Mouse (Mus musculus) granulocyte monocyte progenitor cell, adult 5-6 weeks (primary cell): Measurements from ENCODE around the gene Bcat1. TPM values are rescaled to one million over a fixed set of nuclear protein-coding genes. Genes with fewer than 3 reads are reported as not detected.
A peak's percentile ranks its signal among the peaks of the same experiment; 100 is the strongest.

Experiments
- ATAC-seq: replicated peaks from 2 replicates; pipeline ENCODE4 v1.8.0; 2016; ENCODE audit warnings: mild to moderate bottlenecking, moderate TSS enrichment, inconsistent platforms; ENCODE audit not compliant: poor library complexity, severe bottlenecking
- total RNA-seq, 2 experiments: library from RNA; stranded (forward) in 1 of 2; stranded (reverse) in 1 of 2; fragments of 200-712, 200-1000 nt in 1 of 2; fragments of >200 nt in 1 of 2; fragmentation: Nextera tagmentation in 1 of 2; gene quantifications; 2 replicates each; pipeline ENCODE4 v1.2.3; 2014 to 2017

Bcat1 gene
- total RNA-seq, 2 experiments from 2014 or later = 0.52 to 2.1 TPM

DNA sequence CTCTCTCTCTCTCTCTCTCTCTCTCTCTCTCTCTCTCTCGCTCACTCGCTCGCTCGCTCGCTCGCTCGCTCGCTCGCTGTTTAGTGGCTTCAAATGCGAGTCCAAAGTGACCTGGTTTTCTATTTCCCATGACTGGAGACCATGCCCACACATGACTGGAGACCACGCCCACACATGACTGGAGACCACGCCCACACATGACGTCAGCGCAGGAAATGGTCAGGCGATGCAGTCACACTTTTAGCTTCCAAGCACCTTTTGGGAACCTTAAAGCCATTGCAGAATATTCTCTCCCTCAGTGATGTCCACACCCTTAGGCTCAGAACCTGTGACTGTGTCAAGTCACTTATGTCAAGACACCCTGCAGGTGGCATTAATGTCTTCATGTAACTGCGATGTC, 59.3 kb downstream of the Bcat1 start:
- ATAC-seq = peak; percentile 50

DNA sequence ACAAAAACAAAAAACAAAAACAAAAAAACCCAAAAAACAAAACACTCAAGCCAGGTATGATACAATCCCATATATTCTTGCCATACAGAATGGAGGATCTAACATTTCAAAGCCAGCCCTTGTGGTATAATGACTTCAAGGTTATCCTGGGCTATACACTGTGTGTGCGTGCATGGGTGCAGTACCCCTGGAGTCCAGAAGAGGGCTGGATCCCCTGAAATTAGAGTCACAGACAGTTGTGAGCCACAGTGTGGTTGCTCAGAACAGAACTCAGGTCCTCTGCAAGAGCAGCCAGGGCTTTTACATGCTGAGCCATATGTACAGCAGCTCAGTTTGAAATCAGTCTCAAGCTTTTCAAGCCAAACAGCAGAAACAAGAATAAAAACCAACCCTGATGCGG, 61.0 kb downstream of the Bcat1 start:
- ATAC-seq = peak; percentile 57; the same call in 1 of the 2 replicates

DNA sequence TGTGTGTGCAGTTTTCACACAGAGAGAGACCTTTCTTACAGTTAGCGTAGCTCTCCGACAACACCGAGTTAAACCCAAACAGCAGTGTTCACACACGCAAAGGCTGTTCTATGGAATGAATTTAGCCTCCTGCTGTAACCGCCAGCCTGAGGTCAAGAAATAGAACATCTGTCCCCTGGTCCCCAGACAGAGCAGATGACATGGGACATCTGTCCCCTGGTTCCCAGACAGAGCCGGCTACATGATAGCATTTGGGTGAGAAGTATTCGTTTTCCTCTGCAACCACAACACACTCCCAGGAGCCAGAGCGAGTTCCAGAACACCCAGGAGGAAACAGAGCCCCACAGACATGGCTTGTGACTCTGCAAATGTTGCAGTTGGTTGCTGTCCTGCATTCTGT, 63.3 kb downstream of the Bcat1 start:
- no peak for ATAC-seq

DNA sequence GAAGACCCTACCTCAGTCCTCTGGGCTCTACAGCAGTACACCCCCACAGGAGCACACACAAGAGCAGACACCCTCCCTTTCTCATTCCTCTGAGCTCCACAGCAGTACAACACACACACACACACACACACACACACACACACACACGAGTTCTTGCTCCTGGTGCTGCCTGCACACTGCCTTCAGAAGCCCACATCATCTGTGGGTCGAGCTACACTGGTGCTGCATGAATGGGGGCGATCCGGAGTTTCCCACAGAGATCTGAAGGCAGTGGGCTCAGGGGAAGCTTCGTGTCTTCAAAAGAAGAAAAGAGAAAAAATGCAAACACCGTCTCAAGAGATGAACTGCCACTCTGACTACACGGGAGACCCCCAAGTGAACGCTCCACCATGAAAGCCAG, 64.8 kb downstream of the Bcat1 start:
- ATAC-seq = no peak

DNA sequence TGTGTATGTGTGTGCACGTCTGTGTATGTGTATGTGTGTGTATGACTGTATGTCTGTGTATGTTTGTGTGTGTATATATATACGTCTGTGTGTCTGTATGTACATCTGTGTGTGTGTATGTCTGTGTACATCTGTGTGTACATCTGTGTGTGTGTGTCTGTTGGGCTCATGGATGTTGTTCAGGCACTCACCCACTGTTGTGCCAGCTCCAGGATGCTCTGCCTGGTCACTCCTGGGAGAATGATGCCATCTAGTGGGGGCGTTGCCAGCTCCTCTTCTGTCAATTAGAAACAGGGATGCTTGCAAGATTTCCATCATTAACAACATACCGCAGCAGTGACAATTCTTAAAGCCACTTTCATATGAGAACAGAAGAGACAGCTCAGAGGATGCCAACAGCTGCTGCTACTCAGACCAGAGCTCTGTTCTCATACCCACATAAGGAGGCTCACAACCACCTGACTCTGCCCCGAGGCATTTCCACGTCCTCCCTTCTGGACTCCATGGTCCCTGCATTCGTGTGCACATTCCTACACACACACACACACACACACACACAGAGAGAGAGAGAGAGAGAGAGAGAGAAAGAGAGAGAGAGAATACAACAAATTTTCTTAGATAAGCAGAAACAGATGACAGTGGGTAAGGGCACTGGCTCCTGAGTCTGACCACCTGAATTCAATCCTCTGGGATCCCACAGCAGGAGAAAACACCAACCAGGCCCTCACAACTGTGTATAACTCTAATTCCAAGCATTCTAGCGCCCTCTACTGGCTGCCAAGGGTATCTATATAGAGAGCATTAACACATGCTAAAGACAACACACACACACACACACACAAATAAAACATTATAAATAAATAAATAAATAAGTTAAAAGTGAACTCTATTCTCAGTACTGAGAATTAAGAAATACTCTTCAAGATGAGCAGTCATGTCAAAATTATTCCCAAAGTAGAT, 65.8 kb downstream of the Bcat1 start:
- ATAC-seq = peak; percentile 42; the same call in 1 of the 2 replicates

DNA sequence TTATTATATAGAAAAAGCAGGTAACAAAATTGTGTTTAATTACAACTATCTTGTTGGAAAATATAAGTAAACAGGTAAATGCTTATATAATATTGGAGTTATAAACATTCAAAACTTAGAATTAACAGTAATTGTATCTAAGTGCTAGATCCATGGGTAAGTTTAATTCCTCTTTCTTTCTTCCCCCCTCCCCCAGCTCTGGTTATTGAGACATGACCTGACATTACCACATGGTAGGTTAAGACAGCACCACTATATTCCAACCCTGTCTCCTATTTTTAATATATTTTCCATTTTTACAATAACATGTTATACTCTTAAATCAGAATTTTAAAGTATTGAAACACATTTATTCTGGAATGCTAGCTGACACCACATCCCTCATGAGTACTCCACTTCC, 72.5 kb downstream of the Bcat1 start:
- ATAC-seq = peak; percentile 51

DNA sequence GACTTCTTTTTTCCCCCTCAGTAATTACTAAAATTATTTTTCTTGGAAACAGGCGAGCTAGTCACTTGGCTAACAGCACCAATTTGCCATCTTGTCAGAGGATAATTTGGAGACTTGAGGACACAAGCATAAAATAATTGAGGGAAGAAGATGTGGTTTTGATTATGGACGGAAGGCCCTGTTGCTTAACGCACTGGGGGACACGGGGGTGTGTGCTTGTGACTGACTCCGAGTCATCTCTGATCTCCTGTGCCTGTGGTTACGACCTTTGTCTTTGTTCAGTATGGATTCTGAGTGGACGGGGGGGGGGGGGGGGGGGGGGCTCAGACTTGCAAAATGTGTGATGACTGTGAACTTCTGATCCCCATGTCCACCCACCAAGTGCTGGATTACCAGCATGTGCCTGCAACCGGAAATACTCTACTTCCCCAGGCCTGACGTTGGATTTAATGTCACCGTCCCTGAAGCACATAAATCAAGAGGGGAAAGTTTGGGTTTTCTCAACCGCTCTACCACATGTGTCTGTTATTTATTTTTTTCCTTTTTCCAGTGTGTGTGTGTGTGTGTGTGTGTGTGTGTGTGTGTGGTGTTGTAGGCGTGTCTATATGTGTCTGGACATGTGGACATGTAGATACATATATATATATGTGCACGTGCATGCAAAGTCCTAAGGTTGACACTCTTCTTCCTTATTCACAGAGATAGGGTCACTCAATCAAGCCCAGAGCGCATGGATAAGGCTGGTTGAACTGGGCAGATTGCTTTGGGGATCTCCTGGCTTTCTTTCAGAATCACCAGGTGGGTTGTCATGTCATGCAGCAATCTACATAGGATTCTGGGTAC, 73.7 kb downstream of the Bcat1 start:
- peak; percentile 85 for ATAC-seq

DNA sequence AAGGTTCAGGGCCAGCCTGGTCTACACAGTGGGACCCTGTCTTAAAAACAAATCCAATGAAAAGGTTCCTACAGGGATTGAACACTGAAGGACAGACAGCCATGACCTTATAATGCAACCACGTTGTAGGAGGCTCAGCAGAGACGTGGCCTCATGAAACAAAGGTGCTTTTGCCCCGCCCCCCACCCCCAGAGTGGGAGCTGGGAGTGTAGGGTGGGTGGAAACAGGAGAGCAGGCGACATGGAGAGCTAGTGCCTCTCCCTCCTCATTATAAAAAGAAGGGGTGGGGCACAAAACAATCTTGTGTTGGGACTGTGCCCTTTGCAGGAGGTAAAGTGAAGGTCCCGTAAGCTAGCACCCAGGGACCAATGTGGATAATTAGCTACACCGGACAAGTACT, 74.5 kb downstream of the Bcat1 start:
- ATAC-seq = no peak

DNA sequence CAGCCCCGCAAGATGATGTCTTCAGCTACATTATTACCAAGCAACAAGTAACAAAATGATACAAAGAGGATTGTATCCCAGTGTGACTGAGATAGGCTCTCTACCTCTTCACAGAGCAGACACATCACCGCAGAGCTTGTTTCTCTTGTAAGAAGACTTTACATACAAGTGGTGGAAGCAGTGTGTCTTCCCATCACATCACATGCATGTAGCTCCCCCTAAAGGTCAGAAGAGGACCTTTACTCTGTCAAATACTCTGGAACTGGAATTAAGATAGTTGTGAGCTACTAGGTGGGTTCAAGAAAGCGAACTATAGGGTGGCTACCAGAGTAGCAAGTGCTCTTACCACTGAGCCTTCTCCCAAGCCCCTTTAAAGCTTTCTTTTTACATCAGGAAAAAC, 78.8 kb downstream of the Bcat1 start:
- peak; percentile 40; the same call in 1 of the 2 replicates for ATAC-seq

DNA sequence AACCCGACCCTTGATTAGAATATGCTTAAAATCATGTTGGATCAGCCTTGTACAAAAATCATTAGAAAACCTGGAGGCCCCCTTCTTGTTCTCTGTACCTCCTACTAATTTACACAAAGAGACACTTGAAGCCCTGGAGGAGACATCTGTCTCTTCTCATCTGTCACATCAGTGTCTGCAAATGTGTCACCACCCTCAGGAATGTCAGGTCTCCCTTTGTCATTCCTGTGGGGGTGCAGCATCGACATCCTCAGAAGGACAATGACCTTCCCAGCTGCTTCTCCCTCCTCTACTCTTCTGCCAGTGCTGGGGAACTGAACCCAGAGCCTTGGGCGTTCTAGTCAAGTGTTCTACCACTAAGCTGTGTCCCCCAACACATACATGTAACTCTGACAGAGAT, 83.9 kb downstream of the Bcat1 start:
- ATAC-seq = no peak

DNA sequence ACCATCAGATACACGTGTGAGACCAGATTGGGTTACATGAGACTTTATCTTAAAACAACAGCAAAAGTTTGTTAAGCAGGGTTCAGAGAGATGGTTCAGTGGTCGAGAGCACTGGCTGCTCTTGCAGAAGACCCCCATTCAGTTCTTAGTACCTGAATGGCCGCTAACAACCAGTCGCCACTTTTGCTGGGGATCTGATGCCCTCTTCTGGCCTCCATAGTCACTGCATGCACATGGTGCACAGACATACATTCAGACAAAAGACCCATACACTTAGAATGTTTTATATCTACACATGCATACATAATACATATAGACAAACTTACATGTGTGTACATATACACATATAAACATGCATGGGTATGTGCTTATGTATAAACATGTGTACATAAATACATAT, 86.8 kb downstream of the Bcat1 start:
- no peak for ATAC-seq

DNA sequence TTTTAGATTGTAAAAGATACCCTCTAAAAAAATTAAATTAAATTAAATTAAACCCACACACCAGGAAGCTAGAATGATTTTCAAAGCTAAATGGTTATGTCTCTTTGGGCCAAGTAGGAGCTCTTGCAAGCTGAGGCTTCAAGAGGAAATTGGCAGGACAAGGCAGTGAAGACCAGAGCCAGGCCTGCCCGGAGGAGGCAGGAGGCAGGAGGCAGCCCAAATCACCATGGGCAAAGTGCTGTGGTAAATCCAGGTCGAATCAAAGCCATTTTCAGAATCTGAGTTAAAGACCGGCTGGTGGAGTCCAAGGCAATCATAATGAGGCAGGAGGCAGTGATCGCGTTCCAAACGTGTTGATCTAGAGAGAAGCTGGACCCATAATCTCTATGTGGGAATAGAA, 88.3 kb downstream of the Bcat1 start:
- no peak for ATAC-seq

DNA sequence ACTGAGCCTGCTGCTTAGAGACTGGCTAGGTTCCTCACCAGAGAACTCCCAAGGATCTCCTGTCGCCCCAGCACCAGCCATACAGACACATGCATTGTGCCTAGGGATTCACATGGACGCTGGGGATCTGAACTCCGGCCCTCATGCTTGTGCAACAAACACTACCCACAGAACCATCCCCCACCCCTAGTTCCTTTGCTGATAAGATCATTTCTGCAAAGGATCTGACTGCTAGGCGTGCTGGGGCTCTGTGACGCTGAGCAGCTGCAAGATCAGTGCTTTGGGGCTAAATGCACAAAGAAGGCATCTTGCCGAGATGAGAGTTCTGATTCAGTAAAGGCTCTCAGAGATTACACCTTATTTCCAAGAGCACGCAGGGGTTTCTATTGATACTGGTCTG, 88.8 kb downstream of the Bcat1 start:
- peak; percentile 61 for ATAC-seq

DNA sequence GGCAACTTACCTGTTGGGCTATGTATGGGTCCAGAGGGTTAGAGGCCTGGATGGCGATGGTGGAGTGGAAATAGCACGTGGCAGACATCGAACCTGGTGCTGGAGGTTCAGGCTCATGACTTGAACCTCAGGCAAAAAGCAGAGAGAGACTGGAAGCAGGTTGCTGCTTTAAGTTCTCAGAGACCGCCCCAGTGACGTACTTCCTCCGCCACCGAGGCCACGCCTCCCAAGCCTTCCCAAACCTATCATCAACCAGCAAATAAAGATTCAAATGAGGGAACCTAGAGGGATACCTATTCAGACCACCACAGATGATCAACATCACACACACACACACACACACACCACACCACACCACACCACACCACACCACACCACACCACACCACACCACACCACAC, 91.8 kb downstream of the Bcat1 start:
- no peak for ATAC-seq

DNA sequence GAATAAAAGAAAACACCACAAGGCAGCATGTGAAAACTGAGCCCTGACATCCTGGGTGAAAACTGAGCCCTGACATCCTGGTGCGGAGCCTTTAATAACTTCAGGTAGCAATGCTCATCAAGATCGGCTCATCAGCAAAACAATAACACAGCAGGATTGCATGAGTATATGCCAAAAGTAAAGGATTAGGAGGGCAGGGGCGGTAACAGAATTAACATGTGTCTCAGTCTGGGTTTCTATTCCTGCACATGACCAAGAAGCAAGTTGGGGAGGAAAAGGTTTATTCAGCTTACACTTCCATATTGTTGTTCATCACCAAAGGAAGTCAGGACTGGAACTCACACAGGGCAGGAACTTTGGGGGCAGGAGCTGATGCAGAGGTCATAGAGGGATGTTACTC, 93.9 kb downstream of the Bcat1 start:
- no peak for ATAC-seq

DNA sequence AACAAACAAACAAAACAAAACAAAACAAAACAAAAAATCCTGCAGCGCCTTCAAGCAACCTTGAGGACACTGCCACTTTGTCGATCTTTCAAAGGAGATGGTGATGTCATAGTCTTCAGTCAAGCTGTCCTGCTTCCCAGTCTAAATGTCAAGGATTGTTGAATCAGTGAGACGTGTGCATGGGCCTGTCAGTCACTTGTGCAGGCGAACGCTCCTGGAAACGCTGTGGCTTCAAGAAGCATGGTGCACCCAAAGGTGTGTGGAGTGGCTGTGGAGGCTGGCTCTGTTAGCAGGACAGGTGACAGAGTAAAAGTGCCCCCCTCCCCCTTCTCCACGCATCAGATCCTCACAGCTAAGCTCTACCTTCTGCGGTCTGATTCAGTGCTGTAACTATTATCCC, 103.6 kb downstream of the Bcat1 start:
- ATAC-seq = no peak

DNA sequence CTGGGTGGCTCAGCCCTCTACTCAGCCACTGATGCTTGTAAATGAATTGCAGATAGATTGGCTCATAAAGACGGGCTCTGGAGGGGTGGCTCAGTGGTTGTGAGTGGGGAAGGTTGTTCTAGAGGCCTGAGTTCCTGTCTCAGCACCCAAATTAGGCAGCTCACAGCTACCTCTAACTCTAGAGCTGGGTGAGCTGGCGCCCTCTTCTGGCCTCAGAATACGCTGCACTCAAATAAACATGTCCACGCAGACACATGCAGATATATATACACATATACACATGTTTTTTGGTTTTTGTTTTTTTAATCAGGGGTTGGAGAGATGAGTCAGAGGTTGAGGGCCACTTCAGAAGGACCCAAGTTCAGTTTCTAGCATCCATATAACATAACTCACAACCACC, 105.1 kb downstream of the Bcat1 start:
- no peak for ATAC-seq

DNA sequence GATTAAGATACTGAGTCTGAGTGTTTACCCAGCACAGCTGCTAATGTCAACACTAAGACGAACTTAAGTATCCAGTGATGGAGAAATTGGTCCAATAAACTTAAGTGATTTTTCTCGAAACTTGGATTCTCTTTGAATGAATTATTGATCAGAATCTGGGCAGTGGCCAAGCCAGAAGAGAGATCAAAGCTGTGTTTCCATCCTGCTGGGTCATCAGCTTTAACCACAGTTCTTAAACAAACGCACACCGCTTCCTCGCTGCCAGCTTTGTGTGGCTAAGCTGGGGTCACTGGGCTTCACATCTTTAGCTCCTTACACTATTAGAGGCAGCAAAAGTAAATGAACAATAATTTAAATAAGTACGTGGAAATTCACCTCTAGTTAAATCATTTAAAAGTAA, 108.4 kb downstream of the Bcat1 start:
- no peak for ATAC-seq

DNA sequence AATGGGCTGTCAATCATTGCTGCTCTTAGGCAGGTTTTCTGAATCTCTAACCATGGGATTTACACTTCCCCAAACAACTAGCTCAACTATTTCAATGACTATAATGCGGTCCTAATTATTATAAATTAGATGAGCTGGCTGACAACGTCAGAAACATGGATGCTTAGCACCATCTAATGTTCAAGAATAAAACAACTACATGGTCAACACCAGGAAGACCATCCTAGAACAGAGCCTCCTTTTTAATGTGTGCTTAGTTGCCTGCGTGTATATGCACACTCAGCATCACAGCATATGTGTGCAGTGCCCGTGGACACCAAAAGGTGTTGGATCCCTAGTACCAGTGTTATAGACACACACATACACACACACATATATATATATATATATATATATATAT, 111.8 kb downstream of the Bcat1 start:
- no peak for ATAC-seq

DNA sequence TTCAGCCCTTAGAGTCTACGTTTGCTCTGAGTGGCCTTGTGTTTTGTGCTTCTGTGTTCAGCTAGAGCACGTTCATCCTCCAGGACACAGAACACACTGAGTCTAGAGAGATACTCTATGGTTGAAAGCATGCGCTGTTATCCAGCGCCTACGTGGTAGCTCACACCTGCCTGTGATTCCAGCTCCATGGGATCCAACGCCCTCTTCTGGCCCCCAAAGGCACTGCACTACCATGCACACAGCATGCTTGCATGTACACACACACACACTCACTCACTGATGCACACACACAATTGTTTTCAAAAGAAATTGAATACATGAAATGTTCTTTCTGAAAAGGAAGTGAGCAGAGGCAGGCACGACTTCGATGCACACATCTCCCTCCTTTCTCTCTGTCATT, 112.8 kb downstream of the Bcat1 start:
- no peak for ATAC-seq

DNA sequence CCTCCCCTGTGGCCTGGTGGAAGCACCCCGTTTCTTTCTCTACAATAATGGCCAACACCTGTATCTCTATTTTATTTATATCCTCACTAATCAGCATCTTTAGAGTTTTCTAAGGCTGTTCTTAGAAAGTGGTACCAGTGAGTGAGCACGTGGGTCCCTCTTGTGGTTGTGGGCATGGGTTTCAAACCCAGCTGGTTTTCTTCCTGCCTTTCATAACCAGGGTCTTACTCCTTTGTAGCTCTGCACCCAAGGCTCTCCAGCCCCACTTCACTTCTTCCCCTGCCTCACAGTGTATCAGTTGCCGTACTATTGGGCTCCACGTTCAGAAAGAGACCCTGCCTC, 114.0 kb downstream of the Bcat1 start:
- ATAC-seq = no peak
